Mouse (Mus musculus) ES-E14 (cell line): Measurements from ENCODE around the gene Crmp1.

Experiments
- HCFC1 ChIP-seq: IDR thresholded peaks from 2 replicates; pipeline ENCODE4 v1.6.1; 2012; ENCODE audit warnings: low read length, inconsistent platforms, borderline replicate concordance; ENCODE audit not compliant: insufficient read depth
- MAFK ChIP-seq: IDR thresholded peaks from 2 replicates; pipeline ENCODE4 v1.6.1; 2014; ENCODE audit warnings: mild to moderate bottlenecking, low read depth, low read length, inconsistent platforms; ENCODE audit not compliant: insufficient read depth
- ZC3H11A ChIP-seq: IDR thresholded peaks from 2 replicates; pipeline ENCODE4 v1.6.1; 2012; ENCODE audit warnings: low read depth, mild to moderate bottlenecking, inconsistent platforms, low read length, borderline replicate concordance
- ZNF384 ChIP-seq: IDR thresholded peaks from 2 replicates; pipeline ENCODE4 v1.6.1; 2012; ENCODE audit warnings: low read depth, low read length, inconsistent platforms

GRCm38 (mm10) chr5:37335061-37335460, 93.3 kb downstream of the Crmp1 start:
- no peak for TF ChIP-seq HCFC1
- TF ChIP-seq ZNF384: no peak
- no peak for TF ChIP-seq MAFK
- TF ChIP-seq ZC3H11A: no peak
